Mouse (Mus musculus): ENCODE results near the gene Cep85l.
A peak's percentile ranks its signal among the peaks of the same experiment; 100 is the strongest.

Cep85l gene

GRCm38 (mm10) chr10:53394923-53395629 is 15.3 kb upstream of the Cep85l start:
- DNase-seq (ENCODE audit: low read depth, low spot score), result no peak

- DNase-seq (ENCODE audit: low read depth, low spot score), result no peak
Measured at GRCm38 (mm10) chr10:53388227-53388920, 8.6 kb upstream of the Cep85l start.

- DNase-seq (ENCODE audit: low read depth, low spot score), result no peak
Measured at GRCm38 (mm10) chr10:53385438-53385837, 5.7 kb upstream of the Cep85l start.

- DNase-seq (ENCODE audit: low read depth, low spot score), result no peak
Measured at GRCm38 (mm10) chr10:53384896-53385295, 5.1 kb upstream of the Cep85l start.

GRCm38 (mm10) chr10:53382696-53383365 is 3.1 kb upstream of the Cep85l start:
- no peak for DNase-seq (ENCODE audit: low read depth, low spot score)

- no peak for DNase-seq (ENCODE audit: low read depth, low spot score)
Measured at GRCm38 (mm10) chr10:53378981-53379708, 602 bp downstream of the Cep85l start.

- DNase-seq (ENCODE audit: low read depth, low spot score), result no peak
Measured at GRCm38 (mm10) chr10:53378296-53378695, 1.5 kb downstream of the Cep85l start.

GRCm38 (mm10) chr10:53377096-53377495 is 2.7 kb downstream of the Cep85l start:
- DNase-seq (ENCODE audit: low read depth, low spot score), result no peak

- DNase-seq (ENCODE audit: low read depth, low spot score), result no peak
Measured at GRCm38 (mm10) chr10:53373885-53374578, 5.7 kb downstream of the Cep85l start.

GRCm38 (mm10) chr10:53367265-53367664 is 12.5 kb downstream of the Cep85l start:
- DNase-seq (ENCODE audit: low read depth, low spot score), result no peak

- no peak for DNase-seq (ENCODE audit: low read depth, low spot score)
Measured at GRCm38 (mm10) chr10:53364311-53364710, 15.4 kb downstream of the Cep85l start.

GRCm38 (mm10) chr10:53359016-53359415 is 20.7 kb downstream of the Cep85l start:
- no peak for DNase-seq (ENCODE audit: low read depth, low spot score)

GRCm38 (mm10) chr10:53353665-53354064 is 26.1 kb downstream of the Cep85l start:
- DNase-seq (ENCODE audit: low read depth, low spot score), result no peak

GRCm38 (mm10) chr10:53349254-53349653 is 30.5 kb downstream of the Cep85l start:
- no peak for DNase-seq (ENCODE audit: low read depth, low spot score)

GRCm38 (mm10) chr10:53347787-53348755 is 31.7 kb downstream of the Cep85l start:
- peak; percentile 52 for DNase-seq (ENCODE audit: low read depth, low spot score)

GRCm38 (mm10) chr10:53346916-53347315 is 32.8 kb downstream of the Cep85l start:
- no peak for DNase-seq (ENCODE audit: low read depth, low spot score)

- DNase-seq (ENCODE audit: low read depth, low spot score), result no peak
Measured at GRCm38 (mm10) chr10:53346506-53346905, 33.2 kb downstream of the Cep85l start.

- no peak for DNase-seq (ENCODE audit: low read depth, low spot score)
Measured at GRCm38 (mm10) chr10:53345508-53345907, 34.2 kb downstream of the Cep85l start.

- DNase-seq (ENCODE audit: low read depth, low spot score), result no peak
Measured at GRCm38 (mm10) chr10:53343865-53344264, 35.9 kb downstream of the Cep85l start.

GRCm38 (mm10) chr10:53343384-53343783 is 36.4 kb downstream of the Cep85l start:
- no peak for DNase-seq (ENCODE audit: low read depth, low spot score)

Measured in brain, embryonic 18.5 days (tissue).